Mouse (Mus musculus): ENCODE results near the gene Arid1a.
"Not testable (repeated sequence)": the region's sequence is repeated elsewhere in the genome, so short reads cannot be mapped to it uniquely, and the experiment has no call there.

Gene Arid1a

DNA sequence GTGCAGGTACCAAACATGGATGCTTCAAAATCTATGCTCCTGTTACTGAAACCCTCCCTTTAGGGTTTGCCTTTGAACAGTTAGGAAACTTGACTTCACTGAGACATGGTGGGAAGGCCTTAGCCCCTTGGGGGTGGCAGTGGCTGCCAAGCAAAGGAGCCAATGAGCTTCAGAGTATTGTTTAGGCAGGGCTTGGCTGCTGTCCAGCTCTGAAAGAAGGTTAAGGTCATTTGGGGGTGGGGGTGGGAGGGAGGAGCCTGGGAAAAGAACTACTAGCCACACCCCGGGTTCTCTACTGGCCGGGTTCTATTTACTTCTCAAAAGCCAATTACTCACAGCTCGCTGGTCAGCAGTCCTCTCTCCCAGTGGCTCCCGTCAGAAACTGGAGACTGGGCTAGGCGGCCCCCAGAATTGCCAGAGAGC, 81.0 kb downstream of the Arid1a start:
- DNase-seq (ENCODE audit: low spot score in 2 of 2) = peak in 1 of 2 experiments; percentile 51

DNA sequence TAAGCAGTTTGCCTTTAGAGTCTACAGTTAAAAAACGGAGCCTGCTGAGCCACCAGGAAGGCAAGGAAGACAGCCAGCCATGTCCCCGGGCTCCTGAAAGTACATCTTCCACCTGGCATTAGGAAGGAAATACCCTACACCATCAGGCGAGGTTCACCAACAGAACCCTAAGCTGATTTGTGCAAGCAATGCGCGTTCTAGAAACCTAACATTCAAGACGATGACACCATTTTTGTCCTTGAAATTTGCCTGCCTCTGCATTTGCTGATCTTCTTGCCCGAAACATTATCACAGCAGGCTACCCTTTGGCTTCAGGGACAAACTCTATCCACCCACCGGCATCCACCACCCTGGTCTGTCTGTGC, 82.3 kb downstream of the Arid1a start:
- no peak for DNase-seq (ENCODE audit: low spot score in 2 of 2)

GRCm38 (mm10) chr4:133673666-133674330, 82.8 kb downstream of the Arid1a start:
- no peak for DNase-seq (ENCODE audit: low spot score in 2 of 2)

- DNase-seq (ENCODE audit: low spot score in 2 of 2) = no peak
Measured at GRCm38 (mm10) chr4:133672845-133673647, 83.5 kb downstream of the Arid1a start.

GRCm38 (mm10) chr4:133671881-133672844, 84.4 kb downstream of the Arid1a start, which contains the start of gene Pigv:
TSS of gene Pigv (minus strand) at chr4:133672647.
- DNase-seq (ENCODE audit: low spot score in 2 of 2) = peak; percentile 82 to 89

DNA sequence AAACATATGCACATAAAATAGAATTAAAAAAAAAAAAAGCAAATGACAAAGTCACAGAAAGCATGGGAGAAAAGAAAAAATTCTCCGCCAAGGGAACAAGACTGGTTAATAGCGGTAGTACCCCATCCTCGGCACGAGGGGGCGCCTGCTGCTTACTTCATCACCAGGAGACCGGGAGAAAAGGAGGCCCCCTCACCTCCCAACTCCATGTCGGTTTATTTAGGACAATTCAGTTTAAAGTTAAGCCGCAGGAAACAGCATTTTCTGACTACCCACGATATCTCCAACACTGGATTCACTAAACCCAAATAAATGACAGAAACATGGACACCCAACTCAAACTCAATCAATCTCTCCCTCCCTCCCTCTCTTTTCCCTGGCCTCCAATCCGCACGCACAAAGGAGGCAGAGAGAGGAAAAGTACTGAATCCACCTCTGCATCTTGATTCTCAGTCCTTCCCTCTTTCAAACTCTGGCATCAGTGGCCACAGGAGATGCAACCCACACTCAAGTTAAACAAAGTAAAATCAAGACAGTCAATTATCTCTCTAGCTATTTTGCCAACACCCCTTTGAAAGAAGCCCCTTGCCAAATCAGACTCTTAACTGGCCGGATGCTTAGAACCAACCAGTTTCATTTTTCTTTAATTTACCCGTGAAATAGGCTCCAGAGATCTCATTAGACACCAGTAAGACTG, 85.2 kb downstream of the Arid1a start:
- peak; percentile 75 to 83 for DNase-seq (ENCODE audit: low spot score in 2 of 2)

GRCm38 (mm10) chr4:133669652-133670210, 86.8 kb downstream of the Arid1a start:
- DNase-seq (ENCODE audit: low spot score in 2 of 2) = no peak

DNA sequence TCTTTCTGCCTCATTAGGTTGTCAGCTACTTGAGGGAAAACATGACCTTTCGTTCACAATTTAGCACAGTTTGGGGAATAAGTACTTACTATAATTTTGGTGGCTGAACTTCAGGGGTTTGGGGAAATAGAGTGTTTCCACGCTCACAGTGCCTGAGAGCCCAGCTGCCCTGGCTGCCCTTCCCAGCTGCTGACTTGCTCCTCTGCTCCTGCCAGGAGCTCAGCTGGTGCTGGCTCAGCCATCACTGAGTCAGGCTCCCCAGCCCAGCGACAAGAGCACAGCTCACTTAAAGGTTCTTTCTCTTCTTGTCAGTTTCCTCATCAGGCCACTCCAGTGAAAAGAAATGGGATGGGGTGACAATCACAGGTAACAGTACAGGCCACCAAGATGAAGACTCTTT, 88.0 kb downstream of the Arid1a start:
- no peak for DNase-seq (ENCODE audit: low spot score in 2 of 2)

GRCm38 (mm10) chr4:133666199-133666598, 90.4 kb downstream of the Arid1a start:
- no peak for DNase-seq (ENCODE audit: low spot score in 2 of 2)

GRCm38 (mm10) chr4:133665118-133665517, 91.5 kb downstream of the Arid1a start:
- no peak for DNase-seq (ENCODE audit: low spot score in 2 of 2)

- no peak for DNase-seq (ENCODE audit: low spot score in 2 of 2)
Measured at GRCm38 (mm10) chr4:133662945-133663344, 93.6 kb downstream of the Arid1a start.

- DNase-seq (ENCODE audit: low spot score in 2 of 2) = no peak
Measured at GRCm38 (mm10) chr4:133662421-133662820, 94.1 kb downstream of the Arid1a start.

DNA sequence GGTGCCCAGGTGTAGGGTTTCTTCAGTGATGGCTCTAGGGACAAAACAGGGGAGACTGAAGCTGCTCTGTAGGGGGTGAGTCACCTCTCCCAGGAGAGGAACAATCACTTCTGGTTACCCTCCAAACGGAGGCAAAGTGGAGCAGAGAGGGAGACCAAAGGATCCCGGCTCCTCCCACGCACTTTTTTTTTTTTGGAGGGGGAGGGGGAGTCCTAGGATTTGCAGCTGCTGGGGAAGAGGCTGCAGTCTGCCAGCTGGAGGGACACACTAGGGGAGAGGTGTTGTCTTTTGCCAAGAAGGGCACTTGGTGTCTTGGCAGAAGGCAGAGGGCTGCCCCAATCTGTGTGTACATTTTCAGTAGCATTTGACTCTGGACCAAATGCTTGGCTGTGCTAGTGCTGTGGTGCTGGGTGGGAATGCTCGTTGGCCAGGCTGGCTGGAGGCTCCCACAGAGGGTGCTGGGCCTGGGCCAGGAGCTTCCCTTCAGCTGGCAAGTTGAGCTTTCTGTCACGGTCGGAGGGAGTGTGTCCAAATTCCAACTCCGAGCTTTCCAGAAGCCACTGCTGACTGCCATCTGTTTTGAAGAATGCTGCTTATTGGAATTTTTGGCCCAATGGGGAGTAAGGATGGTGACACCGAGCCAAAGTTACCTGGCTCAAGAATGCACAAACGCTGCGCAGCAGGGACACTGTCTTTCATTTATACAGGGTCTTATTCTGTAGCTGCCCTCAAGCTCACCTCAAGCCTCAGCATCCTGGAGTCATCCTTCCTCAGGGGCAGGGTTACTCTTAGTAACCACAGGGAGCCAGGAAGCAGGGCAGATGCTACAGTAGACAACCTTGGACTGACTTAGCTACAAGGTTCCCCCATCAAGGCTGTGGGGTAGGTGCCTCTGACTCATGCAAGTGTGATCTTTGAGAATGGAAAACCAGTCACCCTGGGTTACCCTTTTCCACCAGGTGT, 96.1 kb downstream of the Arid1a start:
- peak; percentile 75 to 79 for DNase-seq (ENCODE audit: low spot score in 2 of 2)

- no peak for DNase-seq (ENCODE audit: low spot score in 2 of 2)
Measured at GRCm38 (mm10) chr4:133659497-133660192, 96.9 kb downstream of the Arid1a start.

GRCm38 (mm10) chr4:133658729-133659128, 97.8 kb downstream of the Arid1a start:
- no peak for DNase-seq (ENCODE audit: low spot score in 2 of 2)

DNA sequence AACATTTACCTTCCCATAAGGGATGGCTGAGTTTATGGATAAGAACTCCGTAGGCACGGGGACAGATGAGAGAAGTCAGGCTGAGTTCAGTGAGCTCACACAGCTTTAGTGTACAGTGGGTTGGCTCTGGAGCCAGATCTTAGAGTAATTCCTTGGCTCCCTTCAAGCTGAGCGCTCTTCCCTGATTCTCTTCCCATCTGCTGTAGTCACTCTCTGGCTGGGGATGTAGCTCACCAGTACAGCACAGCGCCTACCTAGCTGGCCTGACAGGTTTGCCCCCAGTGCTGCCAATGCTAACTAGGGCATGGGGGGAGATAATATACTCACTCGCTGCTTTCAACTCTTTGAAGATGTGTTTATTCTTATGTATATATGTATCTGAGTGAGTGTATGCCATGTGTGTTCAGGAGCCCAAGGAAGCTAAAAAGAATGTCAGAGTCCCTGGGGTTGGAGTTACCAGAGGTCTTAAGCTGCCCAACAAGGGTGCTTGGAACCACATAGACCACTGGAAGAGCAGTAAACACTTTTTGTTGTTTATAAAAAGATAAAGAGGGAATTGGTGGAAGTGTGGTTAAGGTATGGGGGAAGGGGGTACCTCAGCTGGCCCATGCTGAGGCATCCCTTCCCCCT, 98.6 kb downstream of the Arid1a start:
- DNase-seq (ENCODE audit: low spot score in 2 of 2) = no peak

GRCm38 (mm10) chr4:133656997-133657396, 99.6 kb downstream of the Arid1a start:
- DNase-seq (ENCODE audit: low spot score in 2 of 2) = no peak

- no peak for DNase-seq (ENCODE audit: low spot score in 2 of 2)
Measured at GRCm38 (mm10) chr4:133656294-133656693, 100.3 kb downstream of the Arid1a start.

DNA sequence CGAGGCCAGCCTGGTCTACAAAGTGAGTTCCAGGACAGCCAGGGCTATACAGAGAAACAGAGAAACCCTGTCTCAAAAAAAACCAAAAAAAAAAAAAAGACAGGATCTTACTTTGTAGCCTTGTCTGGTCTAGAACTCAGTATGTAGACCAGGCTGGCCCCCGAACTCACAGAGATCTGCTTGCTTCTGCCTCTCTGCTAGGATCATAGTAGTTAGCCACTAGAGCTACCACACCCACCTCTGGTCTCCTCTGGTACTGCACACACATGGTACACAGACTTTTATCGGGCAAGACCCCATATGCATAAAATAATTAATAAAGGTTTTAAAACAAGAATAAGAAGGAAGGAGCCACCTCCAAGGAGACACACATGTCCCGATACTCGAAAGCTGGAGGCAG, 102.5 kb downstream of the Arid1a start:
- not testable (repeated sequence) for DNase-seq (ENCODE audit: low spot score in 2 of 2)

All from frontal cortex, postnatal 14 days (tissue).